Mouse (Mus musculus): ENCODE data around the gene Prrg1. TPM values are rescaled to one million over a fixed set of nuclear protein-coding genes. Genes with fewer than 3 reads are reported as not detected.
"Not testable (repeated sequence)": the region's sequence is repeated elsewhere in the genome, so short reads cannot be mapped to it uniquely, and the experiment has no call there.

Gene Prrg1
- 0.96 TPM in 1 of 3 replicates, not detected in the others for total RNA-seq (2017)

DNA sequence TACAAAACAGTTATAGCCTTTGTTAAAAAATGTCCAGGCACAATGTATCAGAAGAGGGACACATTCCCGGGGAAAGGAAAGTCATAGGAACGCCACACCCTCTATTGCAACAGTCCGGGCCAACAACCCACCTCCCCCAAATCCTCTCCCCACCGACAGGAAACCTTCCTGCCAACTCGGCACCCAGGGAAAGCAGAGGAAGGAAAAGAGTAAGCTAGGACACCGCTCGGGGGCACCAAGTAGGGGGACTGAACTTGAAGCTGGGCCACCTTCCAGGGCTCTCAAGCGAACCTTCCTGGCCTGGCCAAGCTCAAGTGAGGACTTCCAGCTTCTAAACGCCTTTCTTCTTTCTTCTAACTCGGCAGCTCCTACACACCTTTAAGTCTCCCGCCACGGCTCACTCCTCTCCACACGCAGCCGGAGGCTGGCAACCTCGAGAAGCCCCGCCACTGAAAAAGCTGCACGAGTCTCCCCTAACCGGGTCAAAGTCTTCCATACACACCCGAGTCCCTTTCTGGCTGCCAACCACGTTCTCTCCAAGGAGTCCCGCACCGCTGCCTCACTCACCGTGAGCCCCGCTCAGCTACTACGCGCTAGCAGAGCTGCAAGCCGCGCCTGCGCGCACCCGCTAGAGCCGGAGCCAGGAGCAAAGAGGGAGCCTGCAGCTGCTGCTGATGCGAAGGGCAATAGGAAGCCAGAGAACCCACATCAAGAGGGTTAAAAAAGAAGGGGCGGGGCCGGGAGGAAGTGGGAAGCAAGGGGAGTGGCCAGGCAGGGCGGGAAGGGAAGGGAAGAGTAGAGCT, at the start of gene Prrg1:
Gene Prrg1 (minus strand): TSS at position 695 of the 803 bp plus-strand sequence.
- no peak for ATAC-seq (replicated peaks; ENCODE audit: insufficient number of reproducible peaks, low FRiP score, low TSS enrichment, poor library complexity, severe bottlenecking)

DNA sequence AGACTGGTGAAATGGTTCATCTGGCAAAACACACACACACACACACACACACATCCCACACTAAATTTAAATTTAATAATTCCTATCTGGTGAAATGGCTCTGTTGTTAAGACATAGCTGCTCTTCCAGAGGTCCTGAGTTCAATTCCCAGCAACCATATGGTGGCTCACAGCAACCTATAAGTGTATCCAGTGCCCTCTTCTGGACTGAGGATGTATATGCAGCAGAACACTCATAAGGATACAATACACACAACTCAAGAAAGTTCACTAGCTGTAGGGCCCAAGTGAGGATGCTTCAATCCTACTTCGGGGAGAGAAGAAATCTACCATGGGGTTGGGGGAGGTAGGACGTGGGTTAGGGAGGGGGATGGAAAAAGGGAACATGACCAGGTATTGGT, 22.1 kb upstream of the Prrg1 start:
- ATAC-seq (replicated peaks; ENCODE audit: insufficient number of reproducible peaks, low FRiP score, low TSS enrichment, poor library complexity, severe bottlenecking), result no peak

DNA sequence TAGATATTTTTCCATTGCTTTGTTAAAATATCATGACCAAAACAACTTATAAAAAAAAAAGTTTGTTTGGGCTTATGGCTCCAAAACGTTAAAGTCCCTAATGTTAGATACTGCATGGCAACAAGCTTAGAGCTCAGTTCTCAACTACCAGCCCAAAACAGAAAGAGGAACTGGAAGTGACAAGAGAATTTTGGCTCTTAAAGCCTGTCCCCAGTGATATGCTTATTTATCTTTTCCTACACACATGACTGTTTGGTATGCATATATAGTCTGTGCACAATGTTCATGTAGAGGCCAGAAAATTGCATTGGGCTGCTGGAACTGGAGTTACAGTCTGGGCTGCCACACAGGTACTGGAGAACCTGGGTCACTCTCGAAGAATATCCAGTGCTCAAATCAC, 9.4 kb upstream of the Prrg1 start:
- ATAC-seq (replicated peaks; ENCODE audit: insufficient number of reproducible peaks, low FRiP score, low TSS enrichment, poor library complexity, severe bottlenecking), result no peak

DNA sequence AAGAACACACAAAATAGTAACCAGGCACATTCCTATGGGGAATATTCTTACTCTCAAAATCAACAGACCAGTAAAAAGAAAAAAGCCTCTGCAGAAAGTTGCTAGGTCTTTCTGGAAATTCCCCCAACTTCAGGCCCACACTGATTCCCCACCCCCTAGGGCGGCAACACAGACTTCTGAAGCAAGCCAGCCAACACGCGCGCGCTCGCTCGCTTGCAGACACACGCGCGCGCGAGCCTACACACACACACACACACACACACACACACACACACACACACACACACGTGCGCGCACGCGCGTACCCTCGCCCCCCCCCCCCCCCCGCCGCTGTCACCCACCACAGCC, 868 bp downstream of the Prrg1 start:
- no peak for ATAC-seq (replicated peaks; ENCODE audit: insufficient number of reproducible peaks, low FRiP score, low TSS enrichment, poor library complexity, severe bottlenecking)

DNA sequence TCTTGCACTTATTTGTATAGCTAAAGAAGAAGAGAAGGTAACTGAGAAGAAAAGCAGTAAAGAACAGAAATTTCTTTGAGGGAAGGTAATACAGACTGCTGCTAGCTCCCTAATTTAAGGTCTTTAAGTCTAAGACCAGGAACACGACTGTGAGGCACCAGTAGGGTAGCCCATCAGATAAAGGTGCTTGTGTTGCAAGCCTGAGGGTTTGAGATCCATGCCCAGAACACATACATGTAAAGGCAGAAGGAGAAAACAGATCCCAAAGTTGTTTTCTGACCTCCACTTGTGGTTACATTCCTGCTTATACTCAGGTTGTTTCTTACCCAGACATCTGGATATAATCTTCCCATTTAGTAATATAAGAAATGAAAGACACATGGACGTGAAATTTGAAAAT, 20.2 kb downstream of the Prrg1 start:
- no peak for ATAC-seq (replicated peaks; ENCODE audit: insufficient number of reproducible peaks, low FRiP score, low TSS enrichment, poor library complexity, severe bottlenecking)

DNA sequence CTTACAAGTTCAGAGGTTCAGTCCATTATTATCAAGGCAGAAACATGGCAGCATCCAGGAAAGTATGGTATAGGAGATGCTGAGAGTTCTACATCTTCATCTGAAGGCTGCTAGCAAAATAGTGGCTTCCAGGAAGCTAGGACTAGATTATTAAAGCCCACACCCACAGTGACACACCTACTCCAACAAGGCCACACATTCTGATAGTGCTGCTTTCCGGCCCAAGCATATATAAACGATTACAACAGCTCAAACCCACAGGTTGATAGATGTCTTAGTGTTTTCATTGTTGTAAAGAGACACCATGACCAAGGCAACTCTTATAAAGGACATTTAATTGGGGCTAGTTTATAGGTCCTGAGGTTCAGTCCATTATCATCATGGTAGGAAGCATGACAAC, 30.3 kb downstream of the Prrg1 start:
- no peak for ATAC-seq (replicated peaks; ENCODE audit: insufficient number of reproducible peaks, low FRiP score, low TSS enrichment, poor library complexity, severe bottlenecking)

DNA sequence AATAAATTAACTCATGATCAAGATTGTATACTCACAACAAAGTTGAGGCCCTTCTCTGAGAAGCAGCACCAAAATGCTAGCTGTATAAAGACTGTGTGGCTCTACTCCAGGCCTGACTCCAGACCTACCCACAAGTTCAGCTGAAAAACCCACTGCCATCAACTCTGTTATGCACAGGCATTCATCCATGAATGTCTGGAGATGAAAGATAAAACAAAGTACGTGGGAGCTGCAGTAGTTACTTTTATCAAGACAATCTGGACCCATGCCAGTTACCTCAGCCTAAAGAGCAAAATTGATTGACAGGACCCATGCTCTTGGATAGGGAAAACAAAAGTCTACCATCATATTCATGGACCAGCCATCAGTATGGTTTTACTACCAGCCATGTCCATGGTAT, 31.0 kb downstream of the Prrg1 start:
- ATAC-seq (replicated peaks; ENCODE audit: insufficient number of reproducible peaks, low FRiP score, low TSS enrichment, poor library complexity, severe bottlenecking), result no peak

DNA sequence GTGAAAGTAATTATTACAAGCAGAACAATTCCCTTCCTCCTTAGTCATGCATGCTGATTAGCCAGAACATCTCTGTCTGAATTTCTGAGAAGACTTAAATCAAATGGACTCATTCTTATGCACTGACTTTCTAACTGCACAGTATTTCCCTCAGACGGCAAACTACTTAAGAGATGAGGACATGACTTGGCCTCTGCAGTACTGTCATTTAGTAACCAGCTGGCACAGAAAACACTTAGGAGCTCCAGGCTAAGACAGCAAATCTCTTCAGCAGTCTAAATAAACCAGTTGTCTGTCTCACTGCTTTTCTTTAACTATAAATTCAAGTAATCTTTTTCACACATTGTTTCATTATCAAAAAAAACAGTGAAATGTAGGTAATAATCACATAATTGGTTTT, 36.0 kb downstream of the Prrg1 start:
- ATAC-seq (replicated peaks; ENCODE audit: insufficient number of reproducible peaks, low FRiP score, low TSS enrichment, poor library complexity, severe bottlenecking), result no peak

DNA sequence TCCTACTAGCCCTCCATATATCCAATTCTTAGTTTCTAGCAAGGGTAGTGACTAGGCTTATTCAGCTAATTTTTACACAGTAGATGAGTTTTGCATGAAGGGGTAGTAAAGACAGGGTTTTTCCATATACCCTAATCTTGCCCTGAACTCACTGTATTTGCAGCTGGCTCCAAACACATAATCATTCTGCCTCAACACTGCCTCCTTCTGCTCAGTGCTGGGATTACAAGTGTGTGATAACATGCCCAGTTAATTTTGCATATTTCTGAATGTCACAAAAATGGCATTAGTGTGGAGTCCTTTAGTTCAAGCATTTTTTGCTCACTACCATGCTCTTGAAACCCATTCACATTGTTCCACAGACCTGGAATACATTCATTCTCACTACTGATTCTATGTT, 44.0 kb downstream of the Prrg1 start:
- no peak for ATAC-seq (replicated peaks; ENCODE audit: insufficient number of reproducible peaks, low FRiP score, low TSS enrichment, poor library complexity, severe bottlenecking)

DNA sequence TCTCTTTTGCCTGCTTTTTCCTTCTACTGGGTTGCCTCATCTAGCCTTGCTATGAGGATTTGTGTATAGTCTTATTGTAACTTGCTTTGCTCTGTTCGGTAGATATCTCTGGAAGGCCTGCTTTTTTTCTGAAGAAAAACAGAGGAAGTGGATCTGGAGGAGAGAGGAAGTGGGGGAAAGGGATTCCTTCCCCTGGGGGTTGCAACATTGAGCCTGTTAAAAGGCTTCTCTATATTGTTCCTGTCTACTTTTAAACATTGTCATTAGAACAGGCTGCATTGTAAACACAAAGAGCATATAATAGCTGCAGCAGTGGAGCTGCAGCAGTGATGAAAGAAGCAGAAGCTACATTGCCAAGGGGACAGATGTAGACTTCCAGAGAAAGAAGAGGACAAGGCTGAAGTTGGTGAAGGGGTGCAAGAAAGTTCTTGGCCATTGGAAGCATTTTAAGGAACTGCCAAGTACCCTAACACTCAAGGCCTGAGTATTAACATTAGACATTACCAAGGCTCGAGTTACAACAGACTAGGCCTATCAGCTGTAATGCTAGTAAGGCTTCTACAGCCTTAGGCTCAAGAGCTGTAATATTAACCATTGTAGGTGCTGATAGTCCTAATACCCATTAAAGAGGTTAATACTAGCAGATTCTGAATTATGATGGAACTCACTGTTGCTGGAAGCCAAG, 44.9 kb downstream of the Prrg1 start:
- no peak for ATAC-seq (replicated peaks; ENCODE audit: insufficient number of reproducible peaks, low FRiP score, low TSS enrichment, poor library complexity, severe bottlenecking)

DNA sequence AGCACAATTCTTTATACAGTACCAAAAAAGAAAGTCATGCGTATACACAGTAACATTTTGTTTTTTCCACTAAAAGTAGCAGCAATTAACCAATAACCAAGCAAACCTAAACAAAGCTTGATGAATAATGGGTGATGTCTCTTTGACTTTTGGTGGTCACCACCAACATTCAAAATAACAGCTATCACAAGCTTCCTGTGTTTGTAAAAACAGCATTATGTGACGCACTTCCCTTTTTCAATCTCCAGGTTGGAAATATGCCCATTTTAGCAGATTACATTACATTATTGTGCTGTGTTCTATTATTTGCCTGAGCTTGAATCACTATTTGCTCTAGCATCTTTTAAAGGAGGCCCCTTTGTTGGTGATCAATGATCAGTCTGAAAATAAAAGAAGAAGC, 65.4 kb downstream of the Prrg1 start:
- no peak for ATAC-seq (replicated peaks; ENCODE audit: insufficient number of reproducible peaks, low FRiP score, low TSS enrichment, poor library complexity, severe bottlenecking)

DNA sequence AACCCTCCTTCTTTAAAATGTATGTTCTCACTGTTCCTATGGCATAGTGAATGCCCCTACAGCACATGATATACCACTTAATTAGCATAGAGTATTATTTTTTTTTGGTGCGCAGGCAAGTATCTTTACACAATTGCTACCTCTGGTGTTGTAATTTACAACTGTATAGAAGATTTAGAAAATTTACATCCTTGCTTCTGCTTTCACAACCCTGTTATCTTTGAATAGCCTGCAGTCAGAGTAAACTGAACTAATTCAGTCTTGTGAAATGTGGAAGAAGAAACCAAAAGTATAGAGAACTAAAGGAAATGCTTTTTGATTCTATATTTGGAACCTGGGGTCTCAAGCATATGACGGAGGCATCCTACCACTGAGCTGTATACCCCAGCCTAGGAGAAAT, 100.7 kb downstream of the Prrg1 start:
- no peak for ATAC-seq (replicated peaks; ENCODE audit: insufficient number of reproducible peaks, low FRiP score, low TSS enrichment, poor library complexity, severe bottlenecking)

DNA sequence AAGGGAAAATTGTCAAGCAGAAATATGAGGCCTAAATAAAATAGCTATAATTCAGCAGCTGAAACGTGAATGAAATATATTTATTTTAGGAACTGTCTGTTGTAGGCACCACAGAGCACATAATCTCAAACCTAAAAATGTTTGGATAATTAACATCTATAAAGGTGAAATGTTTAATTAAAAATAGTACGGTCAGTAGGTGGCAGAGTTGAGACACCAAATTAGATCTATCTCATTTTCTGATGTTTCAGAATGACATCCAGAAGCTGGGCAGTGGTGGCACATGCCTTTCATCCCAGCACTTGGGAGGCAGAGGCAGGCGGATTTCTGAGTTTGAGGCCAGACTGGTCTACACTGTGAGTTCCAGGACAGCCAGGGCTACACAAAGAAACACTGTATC, 104.0 kb downstream of the Prrg1 start:
- no peak for ATAC-seq (replicated peaks; ENCODE audit: insufficient number of reproducible peaks, low FRiP score, low TSS enrichment, poor library complexity, severe bottlenecking)

DNA sequence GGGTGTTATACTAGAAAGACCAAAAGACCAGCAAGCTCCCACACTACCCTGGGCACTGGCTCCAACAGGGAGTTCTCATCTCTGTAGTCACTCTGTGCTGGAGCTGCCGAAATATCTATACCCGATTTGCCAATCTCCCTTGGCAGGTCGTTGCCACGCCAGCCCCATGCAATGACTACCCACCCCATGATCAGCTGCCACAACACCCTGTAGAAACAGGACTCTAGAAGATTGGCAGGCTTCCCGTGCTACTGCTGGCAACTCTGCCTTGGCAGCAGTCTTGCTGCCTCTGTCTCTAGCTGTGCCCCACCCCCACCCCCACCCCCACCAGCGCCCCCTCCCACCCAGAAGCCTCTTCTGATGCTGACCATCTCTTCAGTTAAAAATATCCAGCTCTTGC, 149.3 kb downstream of the Prrg1 start:
- no peak for ATAC-seq (replicated peaks; ENCODE audit: insufficient number of reproducible peaks, low FRiP score, low TSS enrichment, poor library complexity, severe bottlenecking)

DNA sequence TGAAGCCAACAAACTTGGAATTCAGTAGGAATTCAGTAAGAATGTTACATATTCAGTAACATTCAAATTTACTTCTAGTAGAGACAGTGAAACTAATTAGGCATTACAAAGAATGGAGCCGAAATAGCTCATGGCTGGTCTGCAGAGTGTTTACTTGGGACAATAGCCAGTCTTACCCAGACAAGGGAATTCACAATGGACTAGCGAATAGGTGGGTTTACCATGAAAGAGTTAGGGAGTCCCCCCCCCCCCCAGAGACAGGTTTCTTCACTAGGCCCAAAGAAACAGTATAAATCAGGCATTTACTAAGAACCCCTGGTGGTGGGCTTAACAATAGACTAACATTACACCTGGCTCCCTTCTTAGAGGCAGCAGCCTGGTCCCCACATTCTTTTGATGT, 180.3 kb downstream of the Prrg1 start:
- not testable (repeated sequence) for ATAC-seq (replicated peaks; ENCODE audit: insufficient number of reproducible peaks, low FRiP score, low TSS enrichment, poor library complexity, severe bottlenecking)

Other genes with a start within 250 kb of the Prrg1 start
- not detected in 3 replicates for gene 4930480E11Rik, start 214.3 kb downstream of the Prrg1 start, total RNA-seq (2017)
- not detected in 3 replicates for gene Fam47c, start 153.9 kb upstream of the Prrg1 start, total RNA-seq (2017)

All from monocyte, adult 5-6 weeks (primary cell).